Mouse (Mus musculus) embryonic fibroblast, embryonic 13.5 days (primary cell): ENCODE measurements around the gene Wdr74. TPM values are rescaled to one million over a fixed set of nuclear protein-coding genes. Genes with fewer than 3 reads are reported as not detected.

ENCODE experiments used
- H3K27ac ChIP-seq: 2 replicates; pipeline ENCODE4 v1.5.1; 2012; ENCODE audit warnings: low read length, control low read depth, inconsistent platforms; ENCODE audit not compliant: insufficient read depth
- H3K4me1 ChIP-seq: 2 replicates; pipeline ENCODE4 v1.6.1; 2011; ENCODE audit warnings: low read length; ENCODE audit not compliant: control insufficient read depth, insufficient read depth
- H3K4me3 ChIP-seq: 2 replicates; pipeline ENCODE4 v1.5.1; 2011; ENCODE audit warnings: mild to moderate bottlenecking, control low read depth, low read length; ENCODE audit not compliant: insufficient read depth
- CTCF ChIP-seq: IDR thresholded peaks from 2 replicates; pipeline ENCODE4 v1.5.1; 2011; ENCODE audit warnings: mild to moderate bottlenecking, control low read depth, low read length, moderate library complexity, borderline replicate concordance; ENCODE audit not compliant: insufficient read depth
- POLR2A ChIP-seq: IDR thresholded peaks from 2 replicates; pipeline ENCODE4 v1.6.1; 2011; ENCODE audit warnings: low read depth, mild to moderate bottlenecking, control low read depth, low read length, moderate library complexity
- polyA plus RNA-seq: library from polyadenylated mRNA; stranded (reverse); fragments of >200 nt; gene quantifications from 2 replicates; pipeline ENCODE4 v1.2.4, GENCODE M21; 2011; ENCODE audit warnings: low read depth; ENCODE audit not compliant: missing spikeins, insufficient read length

Gene Wdr74
- polyA plus RNA-seq, result 46.5 and 52.3 TPM in 2 replicates

- 0 out of 2 replicates have a peak, but pooled peaks cover 2% of the 10 kb centered on the region for H3K4me1 ChIP-seq
- H3K27ac ChIP-seq, result no peak within 1 kb of the TSS
- peak within 1 kb of the TSS; percentile 80 for H3K4me3 ChIP-seq
- peak; percentile 94 for TF ChIP-seq POLR2A
- TF ChIP-seq CTCF, result no peak
Measured at GRCm38 (mm10) chr19:8735389-8736159, at the start of gene Wdr74. Gene Wdr74, plus strand, starts transcription at chr19:8735827.

- no peak overlapping the region for H3K27ac ChIP-seq
- H3K4me3 ChIP-seq, result no peak overlapping the region
- no peak for TF ChIP-seq CTCF
- TF ChIP-seq POLR2A, result no peak
- H3K4me1 ChIP-seq, result peaks cover 3% of the 10 kb centered on the region; the same call in 1 of the 2 replicates
Measured at GRCm38 (mm10) chr19:8691871-8692539, 43.6 kb upstream of the Wdr74 start.

DNA sequence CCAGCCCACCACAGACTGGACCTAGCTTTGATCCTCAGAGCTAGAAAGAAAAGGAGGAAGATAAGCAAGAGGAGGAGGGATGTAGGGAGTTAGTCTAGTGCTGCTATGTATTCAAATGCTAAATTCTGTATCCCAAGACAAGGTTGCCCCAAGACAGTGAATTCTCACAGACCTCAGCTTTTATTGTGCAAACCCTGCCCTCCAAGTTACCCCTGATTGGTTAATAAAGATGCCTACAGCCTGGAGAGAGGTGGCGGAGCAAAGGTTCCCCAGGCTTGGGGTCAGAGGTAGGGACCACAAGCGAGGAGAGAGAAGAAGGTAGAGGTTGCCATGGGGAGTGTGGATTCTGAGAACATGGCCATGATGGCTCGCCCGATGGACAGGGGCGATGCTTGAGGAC, 42.9 kb upstream of the Wdr74 start:
- no peak overlapping the region for H3K4me3 ChIP-seq
- no peak overlapping the region for H3K27ac ChIP-seq
- no peak for TF ChIP-seq POLR2A
- no peak for TF ChIP-seq CTCF
- peaks cover 3% of the 10 kb centered on the region; the same call in 1 of the 2 replicates for H3K4me1 ChIP-seq

DNA sequence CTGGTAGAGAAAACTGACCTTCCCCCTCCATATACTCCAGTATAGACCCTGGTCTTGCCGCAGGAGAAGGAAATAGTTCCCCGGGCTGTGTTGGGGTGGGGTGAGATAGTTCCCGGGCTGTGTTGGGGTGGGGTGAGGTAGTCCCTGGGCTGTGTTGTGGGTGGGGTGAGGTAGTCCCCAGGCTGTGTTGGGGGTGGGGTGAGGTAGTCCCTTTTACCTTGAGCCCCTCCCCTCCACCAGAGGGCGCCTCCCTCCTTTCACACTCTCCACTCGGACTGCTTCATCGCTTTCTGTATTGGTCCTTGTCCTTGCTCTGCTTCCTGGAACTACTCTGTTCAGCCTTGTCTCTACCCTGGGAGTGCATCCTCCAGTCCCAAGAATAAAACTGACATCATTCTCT, 40.3 kb upstream of the Wdr74 start:
- Histone ChIP-seq H3K4me1 (no peaks in the 10 kb centered on the region), H3K4me3 (no peak overlapping the region), H3K27ac (no peak overlapping the region)
- TF ChIP-seq POLR2A, result no peak
- TF ChIP-seq CTCF, result 0 out of 2 replicates have a peak, but pooled peaks have one; percentile 2

- Histone ChIP-seq H3K4me3 (no peak overlapping the region), H3K4me1 (no peaks in the 10 kb centered on the region), H3K27ac (no peak overlapping the region)
- no peak for TF ChIP-seq CTCF
- TF ChIP-seq POLR2A, result no peak
Measured at GRCm38 (mm10) chr19:8699652-8700051, 36.0 kb upstream of the Wdr74 start.

- Histone ChIP-seq H3K4me3 (no peak overlapping the region), H3K27ac (peak overlapping the region; percentile 75), H3K4me1 (no peaks in the 10 kb centered on the region)
- no peak for TF ChIP-seq POLR2A
- TF ChIP-seq CTCF, result no peak
Measured at GRCm38 (mm10) chr19:8702458-8702857, 33.2 kb upstream of the Wdr74 start.

DNA sequence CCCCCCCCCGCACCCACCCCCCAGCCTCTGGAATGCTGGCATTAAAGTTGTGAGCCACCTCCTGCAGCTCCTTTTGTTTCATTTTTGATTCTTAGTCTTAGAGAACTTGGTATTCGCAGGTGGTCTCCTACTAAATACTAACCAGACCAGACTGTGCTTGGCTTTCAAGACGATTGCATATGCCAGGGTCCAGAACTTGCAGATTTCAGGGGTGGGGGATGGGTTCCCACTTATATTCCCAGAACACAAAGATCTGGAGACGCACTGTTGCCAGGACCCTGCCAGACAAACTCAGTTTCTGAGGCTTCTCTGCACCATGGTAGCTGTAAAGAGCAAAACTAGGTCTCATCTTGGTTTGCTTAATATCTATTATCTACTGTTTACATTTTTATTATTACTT, 32.1 kb upstream of the Wdr74 start:
- Histone ChIP-seq H3K4me1 (no peaks in the 10 kb centered on the region), H3K27ac (no peak overlapping the region), H3K4me3 (no peak overlapping the region)
- no peak for TF ChIP-seq CTCF

GRCm38 (mm10) chr19:8705026-8705708, 30.5 kb upstream of the Wdr74 start:
- H3K4me3 ChIP-seq, result no peak overlapping the region
- H3K4me1 ChIP-seq, result 0 out of 2 replicates have a peak, but pooled peaks cover 4% of the 10 kb centered on the region
- H3K27ac ChIP-seq, result peak overlapping the region; percentile 50
- TF ChIP-seq CTCF (no peak), POLR2A (0 out of 2 replicates have a peak, but pooled peaks have one; percentile 25)

GRCm38 (mm10) chr19:8706132-8706667, 29.4 kb upstream of the Wdr74 start:
- Histone ChIP-seq H3K4me1 (peaks cover 7% of the 10 kb centered on the region; the same call in 1 of the 2 replicates), H3K4me3 (no peak overlapping the region), H3K27ac (no peak overlapping the region; the same call in 1 of the 2 replicates)
- TF ChIP-seq POLR2A, result 0 out of 2 replicates have a peak, but pooled peaks have one; percentile 24
- TF ChIP-seq CTCF, result no peak
